Mouse (Mus musculus) midbrain, embryonic 16.5 days (tissue): ENCODE results near the gene Nipa2. TPM values are rescaled to one million over a fixed set of nuclear protein-coding genes. Genes with fewer than 3 reads are reported as not detected.

ENCODE experiments used
- ATAC-seq: fragments of 200-750 bp; cut with Nextera tagmentation; 2 replicates; pipeline ENCODE4 v1.8.0; 2017; ENCODE audit warnings: moderate TSS enrichment
- H3K27ac ChIP-seq: fragments of 300-500 bp; sonication (generic); 2 replicates; pipeline ENCODE4 v1.5.1; 2014; ENCODE audit warnings: mild to moderate bottlenecking, low read length, mixed read lengths
- H3K27me3 ChIP-seq: fragments of 300-500 bp; sonication (generic); 2 replicates; pipeline ENCODE4 v1.6.1; 2014; ENCODE audit warnings: low read depth, low read length, mixed read lengths; ENCODE audit not compliant: control insufficient read depth, insufficient read depth
- H3K36me3 ChIP-seq: fragments of 300-500 bp; sonication (generic); 2 replicates; pipeline ENCODE4 v1.6.1; 2014; ENCODE audit warnings: mild to moderate bottlenecking, low read length, moderate library complexity, mixed read lengths; ENCODE audit not compliant: control insufficient read depth, insufficient read depth
- H3K4me1 ChIP-seq: fragments of 300-500 bp; sonication (generic); 2 replicates; pipeline ENCODE4 v1.6.1; 2014; ENCODE audit warnings: mild to moderate bottlenecking, low read length, mixed read lengths; ENCODE audit not compliant: control insufficient read depth, insufficient read depth
- H3K4me2 ChIP-seq: fragments of 300-500 bp; sonication (generic); 2 replicates; pipeline ENCODE4 v1.6.1; 2014; ENCODE audit warnings: mild to moderate bottlenecking, low read length, mixed read lengths
- H3K4me3 ChIP-seq: fragments of 300-500 bp; sonication (generic); 2 replicates; pipeline ENCODE4 v1.5.1; 2014; ENCODE audit warnings: low read depth, mild to moderate bottlenecking, low read length, moderate library complexity, mixed read lengths
- H3K9ac ChIP-seq: fragments of 300-500 bp; sonication (generic); 2 replicates; pipeline ENCODE4 v1.6.1; 2014; ENCODE audit warnings: low read depth, low read length, mixed read lengths
- H3K9me3 ChIP-seq: fragments of 300-500 bp; sonication (generic); replicated peaks from 2 replicates; pipeline ENCODE4 v1.6.1; 2014; ENCODE audit warnings: mild to moderate bottlenecking, low read length, mixed read lengths; ENCODE audit not compliant: control insufficient read depth, poor library complexity, severe bottlenecking
- WGBS: fragments of 180-500 bp; shearing (Covaris S2); extraction: QIAGEN DNeasy Blood & Tissue Kit; methylation state at CpG from one replicate; pipeline ENCODE4 v1.1.7; 2014; 5-methylcytosine and 5-hydroxymethylcytosine counted together
- polyA plus RNA-seq: library from polyadenylated mRNA; unstranded; fragments of >200 nt; fragmentation: Nextera tagmentation; extraction: Ambion mirVana; gene quantifications from 2 replicates; pipeline ENCODE4 v1.2.1, GENCODE M21; 2015

Nipa2 gene
- polyA plus RNA-seq, 1 experiment from 2014 or later = 33.4 TPM

- 95% methylated on average over 5 of the region's 5 CpGs for WGBS
- no peaks in the 10 kb centered on the region for H3K4me1 ChIP-seq
- no peak overlapping the region for H3K4me3 ChIP-seq
- H3K9me3 ChIP-seq = no peaks in the 10 kb centered on the region
- peaks cover 49% of the 10 kb centered on the region for H3K36me3 ChIP-seq
- H3K4me2 ChIP-seq = no peak overlapping the region
- no peak for ATAC-seq
- no peak overlapping the region for H3K9ac ChIP-seq
- no peaks in the 10 kb centered on the region for H3K27me3 ChIP-seq
- H3K27ac ChIP-seq = no peak overlapping the region
Observed at GRCm38 (mm10) chr7:55912118-55912517, 50.2 kb downstream of the Nipa2 start.

- no peak overlapping the region for H3K4me3 ChIP-seq
- H3K27me3 ChIP-seq = no peaks in the 10 kb centered on the region
- H3K9me3 ChIP-seq = no peaks in the 10 kb centered on the region
- H3K36me3 ChIP-seq = peaks cover 47% of the 10 kb centered on the region
- 85% methylated on average over 8 of the region's 8 CpGs for WGBS
- no peak overlapping the region for H3K9ac ChIP-seq
- no peak overlapping the region for H3K27ac ChIP-seq
- no peak for ATAC-seq
- no peak overlapping the region for H3K4me2 ChIP-seq
- no peaks in the 10 kb centered on the region for H3K4me1 ChIP-seq
Observed at GRCm38 (mm10) chr7:55911371-55911770, 50.9 kb downstream of the Nipa2 start.

GRCm38 (mm10) chr7:55910356-55910755, 51.9 kb downstream of the Nipa2 start:
- no peak for ATAC-seq
- H3K36me3 ChIP-seq = peaks cover 43% of the 10 kb centered on the region
- WGBS = 83% methylated on average over 2 of the region's 2 CpGs
- no peaks in the 10 kb centered on the region for H3K4me1 ChIP-seq
- H3K27ac ChIP-seq = no peak overlapping the region
- H3K4me3 ChIP-seq = no peak overlapping the region
- no peaks in the 10 kb centered on the region for H3K27me3 ChIP-seq
- H3K4me2 ChIP-seq = no peak overlapping the region
- no peak overlapping the region for H3K9ac ChIP-seq
- no peaks in the 10 kb centered on the region for H3K9me3 ChIP-seq

- Histone ChIP-seq H3K27ac (no peak overlapping the region), H3K9me3 (no peaks in the 10 kb centered on the region), H3K36me3 (peaks cover 44% of the 10 kb centered on the region), H3K27me3 (no peaks in the 10 kb centered on the region), H3K4me1 (no peaks in the 10 kb centered on the region), H3K9ac (no peak overlapping the region), H3K4me3 (no peak overlapping the region), H3K4me2 (no peak overlapping the region)
- 100% methylated on average over 1 of the region's 1 CpGs for WGBS
- ATAC-seq = no peak
Observed at GRCm38 (mm10) chr7:55909519-55909918, 52.8 kb downstream of the Nipa2 start.

- Histone ChIP-seq H3K27me3 (no peaks in the 10 kb centered on the region), H3K9me3 (no peaks in the 10 kb centered on the region), H3K4me3 (no peak overlapping the region), H3K27ac (no peak overlapping the region), H3K4me1 (no peaks in the 10 kb centered on the region), H3K9ac (no peak overlapping the region), H3K4me2 (no peak overlapping the region), H3K36me3 (peaks cover 48% of the 10 kb centered on the region)
- WGBS = 81% methylated on average over 2 of the region's 2 CpGs
- ATAC-seq = no peak
Observed at GRCm38 (mm10) chr7:55905449-55905848, 56.8 kb downstream of the Nipa2 start.

GRCm38 (mm10) chr7:55903766-55904165, 58.5 kb downstream of the Nipa2 start:
- Histone ChIP-seq H3K36me3 (peaks cover 50% of the 10 kb centered on the region), H3K27ac (no peak overlapping the region), H3K4me3 (no peak overlapping the region), H3K9ac (no peak overlapping the region), H3K4me2 (no peak overlapping the region), H3K4me1 (no peaks in the 10 kb centered on the region), H3K9me3 (no peaks in the 10 kb centered on the region), H3K27me3 (no peaks in the 10 kb centered on the region)
- 97% methylated on average over 5 of the region's 5 CpGs for WGBS
- no peak for ATAC-seq

GRCm38 (mm10) chr7:55891797-55892196, 70.5 kb downstream of the Nipa2 start:
- Histone ChIP-seq H3K36me3 (peaks cover 27% of the 10 kb centered on the region), H3K9me3 (no peaks in the 10 kb centered on the region), H3K9ac (no peak overlapping the region), H3K4me3 (no peak overlapping the region), H3K27ac (no peak overlapping the region), H3K27me3 (no peaks in the 10 kb centered on the region), H3K4me1 (no peaks in the 10 kb centered on the region), H3K4me2 (no peak overlapping the region)
- WGBS = 85% methylated on average over 11 of the region's 11 CpGs
- ATAC-seq = no peak

- Histone ChIP-seq H3K9me3 (no peaks in the 10 kb centered on the region), H3K4me1 (no peaks in the 10 kb centered on the region), H3K27ac (no peak overlapping the region), H3K4me2 (no peak overlapping the region), H3K9ac (no peak overlapping the region), H3K36me3 (peaks cover 20% of the 10 kb centered on the region), H3K27me3 (no peaks in the 10 kb centered on the region), H3K4me3 (no peak overlapping the region)
- no peak for ATAC-seq
Observed at GRCm38 (mm10) chr7:55890731-55891130, 71.5 kb downstream of the Nipa2 start.

GRCm38 (mm10) chr7:55889996-55890395, 72.3 kb downstream of the Nipa2 start:
- ATAC-seq = no peak
- H3K27me3 ChIP-seq = no peaks in the 10 kb centered on the region
- H3K27ac ChIP-seq = no peak overlapping the region
- H3K9ac ChIP-seq = no peak overlapping the region
- H3K36me3 ChIP-seq = peaks cover 20% of the 10 kb centered on the region
- no peak overlapping the region for H3K4me2 ChIP-seq
- WGBS = 92% methylated on average over 4 of the region's 4 CpGs
- H3K9me3 ChIP-seq = no peaks in the 10 kb centered on the region
- no peaks in the 10 kb centered on the region for H3K4me1 ChIP-seq
- no peak overlapping the region for H3K4me3 ChIP-seq

- Histone ChIP-seq H3K4me3 (no peak overlapping the region), H3K27me3 (no peaks in the 10 kb centered on the region), H3K4me1 (no peaks in the 10 kb centered on the region), H3K9me3 (no peaks in the 10 kb centered on the region), H3K36me3 (peaks cover 16% of the 10 kb centered on the region), H3K27ac (no peak overlapping the region), H3K9ac (no peak overlapping the region), H3K4me2 (no peak overlapping the region)
- no peak for ATAC-seq
- WGBS = 94% methylated on average over 4 of the region's 4 CpGs
Observed at GRCm38 (mm10) chr7:55888603-55889002, 73.7 kb downstream of the Nipa2 start.
